Mouse (Mus musculus) ES-Bruce4 (cell line): Measurements from ENCODE around the gene Cebpzos. TPM values are rescaled to one million over a fixed set of nuclear protein-coding genes. Genes with fewer than 3 reads are reported as not detected.

Source experiments
- H3K27ac ChIP-seq: 2 replicates; pipeline ENCODE4 v1.5.1; 2012; ENCODE audit warnings: low read length, inconsistent platforms; ENCODE audit not compliant: insufficient read depth
- H3K27me3 ChIP-seq: 2 replicates; pipeline ENCODE4 v1.6.1; 2012; ENCODE audit warnings: mild to moderate bottlenecking, low read length, inconsistent platforms; ENCODE audit not compliant: control insufficient read depth, poor library complexity, insufficient read depth, severe bottlenecking
- H3K36me3 ChIP-seq: 2 replicates; pipeline ENCODE4 v1.6.1; 2012; ENCODE audit warnings: inconsistent platforms, mild to moderate bottlenecking, low read length, moderate library complexity; ENCODE audit not compliant: control insufficient read depth, poor library complexity, insufficient read depth, severe bottlenecking
- H3K4me1 ChIP-seq: one replicate; pipeline ENCODE4 v1.8.1; 2011; ENCODE audit warnings: low read length; ENCODE audit not compliant: control insufficient read depth, insufficient read depth
- H3K4me3 ChIP-seq: 2 replicates; pipeline ENCODE4 v1.5.1; 2011; ENCODE audit warnings: low read depth, mild to moderate bottlenecking, low read length
- H3K9ac ChIP-seq: 2 replicates; pipeline ENCODE4 v1.6.1; 2012; ENCODE audit warnings: low read depth, mild to moderate bottlenecking, inconsistent platforms; ENCODE audit not compliant: poor library complexity, severe bottlenecking
- H3K9me3 ChIP-seq: replicated peaks from 2 replicates; pipeline ENCODE4 v1.6.1; 2012; ENCODE audit warnings: mild to moderate bottlenecking, low read length, inconsistent platforms; ENCODE audit not compliant: control insufficient read depth, poor library complexity, insufficient read depth, severe bottlenecking
- CTCF ChIP-seq: IDR thresholded peaks from one replicate; pipeline ENCODE4 v1.8.1; 2011; ENCODE audit warnings: low read depth, low read length
- EP300 ChIP-seq: IDR thresholded peaks from 2 replicates; pipeline ENCODE4 v1.6.1; 2011; ENCODE audit warnings: low read depth, low read length; ENCODE audit not compliant: insufficient read depth
- POLR2A ChIP-seq: IDR thresholded peaks from one replicate; pipeline ENCODE4 v1.8.1; 2011; ENCODE audit warnings: low read length; ENCODE audit not compliant: insufficient read depth
- polyA plus RNA-seq: library from polyadenylated mRNA; stranded (reverse); fragments of >200 nt; gene quantifications from 2 replicates; pipeline ENCODE4 v1.2.4, GENCODE M21; 2011; ENCODE audit warnings: low read depth; ENCODE audit not compliant: missing spikeins, insufficient read depth, insufficient read length

Gene Cebpzos
- polyA plus RNA-seq, 1 experiment: 101 TPM

- Histone ChIP-seq H3K9me3 (no peaks in the 10 kb centered on the region), H3K4me1 (no peaks in the 10 kb centered on the region), H3K27ac (no peak overlapping the region), H3K27me3 (no peaks in the 10 kb centered on the region), H3K36me3 (peaks cover 20% of the 10 kb centered on the region), H3K4me3 (no peak overlapping the region), H3K9ac (no peak overlapping the region)
- no peak for TF ChIP-seq EP300
- no peak for TF ChIP-seq POLR2A
- no peak for TF ChIP-seq CTCF
These were observed 22.6 kb downstream of the Cebpzos start for GRCm38 (mm10) chr17:78938927-78939326.

- no peak overlapping the region for H3K27ac ChIP-seq
- H3K36me3 ChIP-seq: peaks cover 3% of the 10 kb centered on the region
- H3K27me3 ChIP-seq: no peaks in the 10 kb centered on the region
- no peak overlapping the region for H3K9ac ChIP-seq
- H3K9me3 ChIP-seq: no peaks in the 10 kb centered on the region
- TF ChIP-seq POLR2A (no peak), EP300 (no peak), CTCF (no peak)
- no peak overlapping the region for H3K4me3 ChIP-seq
- H3K4me1 ChIP-seq: no peaks in the 10 kb centered on the region
These were observed 26.3 kb downstream of the Cebpzos start for GRCm38 (mm10) chr17:78942579-78942978.

DNA sequence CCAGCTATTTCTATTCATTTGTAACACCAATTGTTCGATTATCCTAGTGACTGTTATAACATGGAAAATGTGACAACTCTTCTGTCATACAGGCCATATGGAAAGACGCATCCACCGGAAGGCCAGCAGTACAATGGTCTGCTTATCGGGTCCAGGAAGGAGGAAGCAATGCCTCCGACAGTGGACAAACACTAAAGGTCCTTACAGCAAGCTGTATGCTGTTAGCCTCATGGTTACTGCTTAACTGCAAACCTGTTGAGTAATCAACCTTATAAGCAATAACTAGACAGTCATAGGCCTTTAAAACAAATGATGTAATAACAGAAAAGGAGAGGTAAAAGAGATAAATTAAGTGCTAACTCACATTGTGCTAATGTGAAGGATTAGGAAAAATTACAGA is 34.9 kb downstream of the Cebpzos start:
- H3K9me3 ChIP-seq: no peaks in the 10 kb centered on the region
- no peak overlapping the region for H3K27ac ChIP-seq
- TF ChIP-seq EP300 (no peak), POLR2A (no peak), CTCF (no peak)
- H3K27me3 ChIP-seq: no peaks in the 10 kb centered on the region
- H3K4me3 ChIP-seq: no peak overlapping the region
- H3K9ac ChIP-seq: no peak overlapping the region
- no peaks in the 10 kb centered on the region for H3K4me1 ChIP-seq
- peaks cover 13% of the 10 kb centered on the region for H3K36me3 ChIP-seq

DNA sequence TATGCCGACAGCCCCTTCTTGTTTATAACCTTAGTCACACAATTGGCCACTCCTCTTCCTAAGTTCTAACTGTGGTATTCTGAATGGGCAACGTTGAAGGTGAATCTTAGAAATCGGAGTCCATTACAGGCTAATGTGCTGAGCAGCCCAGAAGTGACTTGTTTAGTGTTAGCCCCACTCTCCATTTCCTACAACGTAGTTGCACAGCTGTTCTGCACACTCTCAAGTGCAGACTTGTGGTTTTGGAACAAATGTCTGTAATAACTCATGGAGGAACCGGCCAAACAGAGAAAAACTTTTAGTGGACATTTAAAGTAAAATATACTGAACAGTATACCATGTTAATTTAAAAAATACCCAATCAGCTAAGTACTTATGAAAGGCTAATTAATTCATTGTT is 35.8 kb downstream of the Cebpzos start:
- H3K36me3 ChIP-seq: peaks cover 15% of the 10 kb centered on the region
- H3K4me1 ChIP-seq: no peaks in the 10 kb centered on the region
- H3K9ac ChIP-seq: no peak overlapping the region
- no peaks in the 10 kb centered on the region for H3K9me3 ChIP-seq
- no peak overlapping the region for H3K4me3 ChIP-seq
- no peak for TF ChIP-seq CTCF
- no peak for TF ChIP-seq EP300
- TF ChIP-seq POLR2A: no peak
- no peak overlapping the region for H3K27ac ChIP-seq
- no peaks in the 10 kb centered on the region for H3K27me3 ChIP-seq

DNA sequence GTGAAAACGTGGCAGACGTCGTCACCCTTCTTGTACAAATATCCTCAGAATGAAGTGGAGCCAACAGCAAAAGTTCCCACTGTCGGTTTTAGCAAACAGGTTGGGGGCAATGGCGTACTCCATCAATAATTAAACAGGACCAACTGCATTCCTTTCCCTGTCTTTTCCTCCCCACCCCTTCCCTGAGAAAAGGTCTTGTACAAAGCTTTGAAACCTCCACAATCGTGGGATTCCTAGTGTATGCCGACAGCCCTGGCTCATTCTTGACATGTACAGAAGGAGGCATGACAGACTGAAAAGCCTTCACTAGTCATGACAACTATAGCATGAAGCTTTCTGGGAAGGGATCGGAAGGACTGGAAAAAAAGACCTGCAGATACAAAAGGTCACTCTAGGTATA is 36.9 kb downstream of the Cebpzos start:
- Histone ChIP-seq H3K9ac (no peak overlapping the region), H3K27me3 (no peaks in the 10 kb centered on the region), H3K4me1 (no peaks in the 10 kb centered on the region), H3K9me3 (no peaks in the 10 kb centered on the region), H3K36me3 (peaks cover 17% of the 10 kb centered on the region), H3K27ac (no peak overlapping the region), H3K4me3 (no peak overlapping the region)
- TF ChIP-seq EP300 (no peak), CTCF (no peak), POLR2A (no peak)

- H3K9ac ChIP-seq: no peak overlapping the region
- no peak overlapping the region for H3K4me3 ChIP-seq
- no peaks in the 10 kb centered on the region for H3K9me3 ChIP-seq
- no peaks in the 10 kb centered on the region for H3K27me3 ChIP-seq
- no peaks in the 10 kb centered on the region for H3K4me1 ChIP-seq
- peaks cover 4% of the 10 kb centered on the region for H3K36me3 ChIP-seq
- TF ChIP-seq EP300 (no peak), CTCF (no peak), POLR2A (no peak)
- no peak overlapping the region for H3K27ac ChIP-seq
These were observed 43.2 kb downstream of the Cebpzos start for GRCm38 (mm10) chr17:78959473-78959872.
